ENCODE assay signal across 13 mouse cellular contexts in the genomic region with DNA sequence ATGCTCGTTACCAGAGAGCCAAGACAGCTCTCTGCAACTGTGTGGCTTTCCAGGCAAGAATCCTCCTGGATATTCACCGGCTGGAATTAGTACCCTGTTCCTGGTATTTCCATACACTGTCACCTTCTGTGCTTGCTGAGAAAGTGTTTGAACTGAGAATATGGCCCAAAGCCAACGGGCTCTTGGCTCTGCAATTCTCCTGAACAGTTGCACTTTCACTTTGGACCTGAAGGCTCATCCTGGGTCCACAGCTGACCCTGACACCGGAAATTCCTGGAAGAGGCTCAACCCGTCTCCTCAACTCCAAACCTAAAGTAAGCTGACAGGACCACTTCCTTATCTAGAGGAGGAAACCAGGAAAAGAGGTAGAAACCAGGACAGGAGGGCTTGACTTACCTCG.
DNase-seq lines count a peak whose midpoint lies in the region; ATAC-seq lines count a peak whose summit lies in the region.
"Had no signal": no experiment of that assay in that cellular context is flagged by ENCODE, and none has a peak within 500 bp of the region (broad histone marks: within the 10 kb centered on the region; RNA-seq: fewer than 3 reads in every experiment).

No protein-coding gene starts in this region.

- no peak for ATAC-seq in kidney, embryonic 16.5 days (ENCODE audit: low FRiP score, low TSS enrichment)
- ATAC-seq: forebrain, postnatal 0 days; midbrain, embryonic 13.5 days had no signal

- H3K27me3 ChIP-seq in kidney, embryonic 16.5 days (ENCODE audit: insufficient read depth, low read length): no peaks in the 10 kb centered on the region
- no peaks in the 10 kb centered on the region for H3K27me3 ChIP-seq in hindbrain, embryonic 10.5 days (ENCODE audit: insufficient read depth, poor library complexity, severe bottlenecking)
- H3K27me3 ChIP-seq: hindbrain, embryonic 12.5 days; limb, embryonic 15.5 days; midbrain, embryonic 13.5 days had no signal

- intact Hi-C loops in heart, postnatal 10 days (cut with DNase I): no loop called here

- H3K27ac ChIP-seq in kidney, embryonic 16.5 days (ENCODE audit: low read length): no peak overlapping the region
- no peak overlapping the region for H3K27ac ChIP-seq in hindbrain, embryonic 10.5 days
- H3K27ac ChIP-seq: embryonic facial prominence, embryonic 10.5 days; hindbrain, embryonic 12.5 days; limb, embryonic 15.5 days; midbrain, embryonic 13.5 days had no signal

- no peaks in the 10 kb centered on the region for H3K36me3 ChIP-seq in kidney, embryonic 16.5 days (ENCODE audit: insufficient read depth, low read length)
- no peaks in the 10 kb centered on the region for H3K36me3 ChIP-seq in hindbrain, embryonic 10.5 days
- H3K36me3 ChIP-seq: embryonic facial prominence, embryonic 10.5 days; hindbrain, embryonic 12.5 days; limb, embryonic 15.5 days; midbrain, embryonic 13.5 days had no signal

- no peak overlapping the region for H3K4me2 ChIP-seq in kidney, embryonic 16.5 days (replicated peaks; ENCODE audit: low read depth, low read length)
- H3K4me2 ChIP-seq: hindbrain, embryonic 12.5 days; limb, embryonic 15.5 days; midbrain, embryonic 13.5 days had no signal

- H3K4me1 ChIP-seq in kidney, embryonic 16.5 days (ENCODE audit: insufficient read depth, low read length): no peaks in the 10 kb centered on the region; the same call in 1 of the 2 replicates
- peaks cover 20% of the 10 kb centered on the region for H3K4me1 ChIP-seq in hindbrain, embryonic 10.5 days (replicated peaks)
- H3K4me1 ChIP-seq: hindbrain, embryonic 12.5 days; limb, embryonic 15.5 days; midbrain, embryonic 13.5 days had no signal

- no peak overlapping the region for H3K9ac ChIP-seq in kidney, embryonic 16.5 days (replicated peaks; ENCODE audit: low read length)
- H3K9ac ChIP-seq: forebrain, postnatal 0 days; hindbrain, embryonic 12.5 days; limb, embryonic 15.5 days; midbrain, embryonic 13.5 days had no signal

- H3K9me3 ChIP-seq in kidney, embryonic 16.5 days (ENCODE audit: low read length): no peaks in the 10 kb centered on the region
- no peaks in the 10 kb centered on the region for H3K9me3 ChIP-seq in hindbrain, embryonic 10.5 days
- H3K9me3 ChIP-seq: embryonic facial prominence, embryonic 10.5 days; hindbrain, embryonic 12.5 days; limb, embryonic 15.5 days; midbrain, embryonic 13.5 days had no signal

- no peak overlapping the region for H3K4me3 ChIP-seq in kidney, embryonic 16.5 days (ENCODE audit: low read length)
- no peak overlapping the region for H3K4me3 ChIP-seq in hindbrain, embryonic 10.5 days
- H3K4me3 ChIP-seq: embryonic facial prominence, embryonic 10.5 days; hindbrain, embryonic 12.5 days; limb, embryonic 15.5 days; midbrain, embryonic 13.5 days had no signal

- DNase-seq in kidney, adult 11 months: peak; percentile 40
- DNase-seq in adipocyte (ENCODE audit: low spot score): peak; percentile 25
- DNase-seq in heart, postnatal 10 days: peak; percentile 14 to 27
- peak; percentile 62 for DNase-seq in lung, postnatal 36 days
- no peak for DNase-seq in hindbrain, embryonic 10.5 days (ENCODE audit: low spot score)
- no peak for DNase-seq in spleen, adult 18-20 months
- DNase-seq: forebrain, postnatal 0 days; layer of hippocampus, adult 9-11 months had no signal

- WGBS in kidney, embryonic 16.5 days: 64% methylated on average over 6 of the region's 6 CpGs
- WGBS in hindbrain, embryonic 10.5 days: 90% methylated on average over 6 of the region's 6 CpGs

Comparison
In these comparisons a context has a peak if more than half of its experiments do, and no peak if none do; other contexts are left out.
1. DNase-seq: peak in kidney, adult 11 months (single experiment), adipocyte (single experiment), heart, postnatal 10 days (2 of 2) and lung, postnatal 36 days (single experiment); none in hindbrain, embryonic 10.5 days (single experiment) and spleen, adult 18-20 months (0 of 2).